8 mouse cellular contexts compared by ENCODE assay signal in genomic region chr8:72319397-72319796, GRCm38 (mm10). TPM values are rescaled to one million over a fixed set of nuclear protein-coding genes. Genes with fewer than 3 reads are reported as not detected.
DNase-seq lines count a peak whose midpoint lies in the region; ATAC-seq and TF ChIP-seq lines count a peak whose summit lies in the region.

No protein-coding gene starts in this region.

- TF ChIP-seq POLR2A in cortical plate, adult 2 months (IDR thresholded peaks at IDR 0.05; ENCODE audit: extremely low read depth, insufficient read depth, low read length): no peak
- no peak for TF ChIP-seq POLR2A in limb, embryonic 14.5 days (IDR thresholded peaks at IDR 0.05; ENCODE audit: borderline replicate concordance, extremely low read depth, insufficient read depth, insufficient read length)

- peak overlapping the region; percentile 77 for H3K27ac ChIP-seq in left cerebral cortex, adult 2 months
- H3K27ac ChIP-seq in cortical plate, adult 2 months (ENCODE audit: insufficient read depth, low read length): peak overlapping the region; percentile 43
- no peak overlapping the region for H3K27ac ChIP-seq in forebrain, embryonic 15.5 days (replicated peaks)
- peak overlapping the region; percentile 28; the same call in 1 of the 2 replicates for H3K27ac ChIP-seq in limb, embryonic 14.5 days (replicated peaks; ENCODE audit: low read depth, low read length)
- H3K27ac ChIP-seq in stomach, embryonic 14.5 days (ENCODE audit: low read length): no peak overlapping the region

- H3K27me3 ChIP-seq in forebrain, embryonic 15.5 days: peaks cover 46% of the 10 kb centered on the region
- peaks cover 28% of the 10 kb centered on the region for H3K27me3 ChIP-seq in limb, embryonic 14.5 days (ENCODE audit: control insufficient read depth, insufficient read depth, low read length)
- peaks cover 22% of the 10 kb centered on the region for H3K27me3 ChIP-seq in stomach, embryonic 14.5 days (ENCODE audit: control insufficient read depth, insufficient read depth, low read length)

- peak overlapping the region; percentile 90 for H3K4me2 ChIP-seq in forebrain, embryonic 15.5 days (replicated peaks)
- H3K4me2 ChIP-seq in limb, embryonic 14.5 days (replicated peaks; ENCODE audit: low read depth, low read length, severe bottlenecking): peak overlapping the region; percentile 68
- H3K4me2 ChIP-seq in stomach, embryonic 14.5 days (replicated peaks; ENCODE audit: low read depth, low read length): peak overlapping the region; percentile 83

- no peak for TF ChIP-seq CTCF in left cerebral cortex, adult 2 months (IDR thresholded peaks at IDR 0.05)
- no peak for TF ChIP-seq CTCF in cortical plate, adult 2 months (IDR thresholded peaks at IDR 0.05; ENCODE audit: extremely low read depth, insufficient read depth, low read length)

- intact Hi-C loops in left cerebral cortex, adult 2 months (cut with DNase I): no loop called here

- under 1% methylated on average over 38 of the region's 48 CpGs for WGBS in forebrain, embryonic 15.5 days
- 2% methylated on average over 36 of the region's 48 CpGs for WGBS in limb, embryonic 14.5 days
- WGBS in stomach, embryonic 14.5 days: under 1% methylated on average over 48 of the region's 48 CpGs

- no peaks in the 10 kb centered on the region; the same call in none of the 2 replicates for H3K4me1 ChIP-seq in cortical plate, adult 2 months (ENCODE audit: control insufficient read depth, insufficient read depth, low read length)
- H3K4me1 ChIP-seq in forebrain, embryonic 15.5 days: peaks cover 19% of the 10 kb centered on the region
- peaks cover 9% of the 10 kb centered on the region; the same call in 1 of the 2 replicates for H3K4me1 ChIP-seq in limb, embryonic 14.5 days (ENCODE audit: control insufficient read depth, insufficient read depth, low read length)
- no peaks in the 10 kb centered on the region for H3K4me1 ChIP-seq in stomach, embryonic 14.5 days (ENCODE audit: control insufficient read depth, insufficient read depth, low read length)

- no peaks in the 10 kb centered on the region for H3K9me3 ChIP-seq in forebrain, embryonic 15.5 days
- H3K9me3 ChIP-seq in limb, embryonic 14.5 days (ENCODE audit: control insufficient read depth, low read length): no peaks in the 10 kb centered on the region; the same call in 1 of the 2 replicates
- no peaks in the 10 kb centered on the region for H3K9me3 ChIP-seq in stomach, embryonic 14.5 days (ENCODE audit: control insufficient read depth, low read depth, low read length)

- H3K9ac ChIP-seq in forebrain, embryonic 15.5 days (replicated peaks): peak overlapping the region; percentile 29; the same call in 1 of the 2 replicates
- peak overlapping the region; percentile 66 for H3K9ac ChIP-seq in limb, embryonic 14.5 days (ENCODE audit: low read depth, low read length, severe bottlenecking)
- H3K9ac ChIP-seq in stomach, embryonic 14.5 days (replicated peaks; ENCODE audit: low read depth, low read length): peak overlapping the region; percentile 15; the same call in 1 of the 2 replicates

- ATAC-seq in forebrain, embryonic 15.5 days (replicated peaks): peak; percentile 15
- ATAC-seq in limb, embryonic 14.5 days (ENCODE audit: low FRiP score, low read depth): no peak
- ATAC-seq in stomach, embryonic 14.5 days (ENCODE audit: insufficient number of reproducible peaks, insufficient read depth, low FRiP score, low read depth): no peak; the same call in 1 of the 2 replicates

- peak overlapping the region; percentile 66 for H3K4me3 ChIP-seq in left cerebral cortex, adult 2 months
- peak overlapping the region; percentile 54 for H3K4me3 ChIP-seq in cortical plate, adult 2 months (ENCODE audit: insufficient read depth, low read length)
- peak overlapping the region; percentile 59 for H3K4me3 ChIP-seq in forebrain, embryonic 15.5 days
- peak overlapping the region; percentile 48 for H3K4me3 ChIP-seq in limb, embryonic 14.5 days (replicated peaks; ENCODE audit: low read length)
- H3K4me3 ChIP-seq in stomach, embryonic 14.5 days (ENCODE audit: low read depth, low read length): peak overlapping the region; percentile 39

- no peak for DNase-seq in left cerebral cortex, adult 2 months (ENCODE audit: extremely low spot score in 1 of 2, low spot score in 2 of 2)
- DNase-seq in left cerebral cortex, adult 9 months (ENCODE audit: low spot score in 2 of 2): no peak
- DNase-seq in limb, embryonic 14.5 days (ENCODE audit: low spot score): no peak
- no peak for DNase-seq in spleen, adult 18-20 months
- DNase-seq in thymus, postnatal 4 days: no peak

- no peaks in the 10 kb centered on the region for H3K36me3 ChIP-seq in forebrain, embryonic 15.5 days
- peaks cover 13% of the 10 kb centered on the region for H3K36me3 ChIP-seq in limb, embryonic 14.5 days (ENCODE audit: control insufficient read depth, insufficient read depth, low read length)
- no peaks in the 10 kb centered on the region for H3K36me3 ChIP-seq in stomach, embryonic 14.5 days (ENCODE audit: control insufficient read depth, insufficient read depth, low read length)

RNA-seq across cellular contexts. Expression of gene Klf2, which starts 0.6 kb away (rescaled TPM):
- 10 to 100 TPM; 17.1 to 32.3 TPM for total RNA-seq in left cerebral cortex, adult 2 months (2021)
- 11.7 and 14.7 TPM in 2 replicates for polyA plus RNA-seq in cortical plate, adult 2 months (2012; rRNA removed)
- 4.0 and 4.1 TPM in 2 replicates for polyA plus RNA-seq in forebrain, embryonic 15.5 days (2015; fragmentation: Nextera tagmentation; extraction: Ambion mirVana)
- 36.7 and 50.7 TPM in 2 replicates for polyA plus RNA-seq in limb, embryonic 14.5 days (2012; rRNA removed)
- polyA plus RNA-seq in limb, embryonic 14.5 days (2014; fragmentation: Nextera tagmentation; extraction: Ambion mirVana): 20.1 and 21.6 TPM in 2 replicates
- 6.4 and 6.6 TPM in 2 replicates for polyA plus RNA-seq in stomach, embryonic 14.5 days (2014; fragmentation: Nextera tagmentation; extraction: Ambion mirVana)

RNA-seq across cellular contexts. Expression of gene Gm10282, which starts 14.3 kb away (rescaled TPM):
- 1 to 10 TPM; 3.9 to 6.2 TPM for total RNA-seq in left cerebral cortex, adult 2 months (2021)
- 5.3 and 5.4 TPM in 2 replicates for polyA plus RNA-seq in cortical plate, adult 2 months (2012; rRNA removed)
- 23.0 and 23.1 TPM in 2 replicates for polyA plus RNA-seq in forebrain, embryonic 15.5 days (2015; fragmentation: Nextera tagmentation; extraction: Ambion mirVana)
- polyA plus RNA-seq in limb, embryonic 14.5 days (2012; rRNA removed): 9.8 and 30.0 TPM in 2 replicates
- polyA plus RNA-seq in limb, embryonic 14.5 days (2014; fragmentation: Nextera tagmentation; extraction: Ambion mirVana): 26.2 and 28.3 TPM in 2 replicates
- 27.2 and 32.7 TPM in 2 replicates for polyA plus RNA-seq in stomach, embryonic 14.5 days (2014; fragmentation: Nextera tagmentation; extraction: Ambion mirVana)

Comparison
In these comparisons a context has a peak if more than half of its experiments do, and no peak if none do; other contexts are left out.
1. H3K27ac ChIP-seq: peak in left cerebral cortex, adult 2 months (single experiment), cortical plate, adult 2 months (single experiment) and limb, embryonic 14.5 days (single experiment); none in forebrain, embryonic 15.5 days (single experiment) and stomach, embryonic 14.5 days (single experiment).
2. H3K9ac ChIP-seq: peak in every context shown above with its lines; median percentile 66 in limb, embryonic 14.5 days; 29 in forebrain, embryonic 15.5 days; 15 in stomach, embryonic 14.5 days.
3. Peak in every context shown above with its lines, with median percentiles within 50 percentile points of each other: H3K4me3 ChIP-seq and H3K4me2 ChIP-seq.